Mouse (Mus musculus): ENCODE measurements around the gene Lrrc27. TPM values are rescaled to one million over a fixed set of nuclear protein-coding genes. Genes with fewer than 3 reads are reported as not detected.

Gene Lrrc27
- polyA plus RNA-seq, 1 experiment from 2014 or later = 5.8 TPM

DNA sequence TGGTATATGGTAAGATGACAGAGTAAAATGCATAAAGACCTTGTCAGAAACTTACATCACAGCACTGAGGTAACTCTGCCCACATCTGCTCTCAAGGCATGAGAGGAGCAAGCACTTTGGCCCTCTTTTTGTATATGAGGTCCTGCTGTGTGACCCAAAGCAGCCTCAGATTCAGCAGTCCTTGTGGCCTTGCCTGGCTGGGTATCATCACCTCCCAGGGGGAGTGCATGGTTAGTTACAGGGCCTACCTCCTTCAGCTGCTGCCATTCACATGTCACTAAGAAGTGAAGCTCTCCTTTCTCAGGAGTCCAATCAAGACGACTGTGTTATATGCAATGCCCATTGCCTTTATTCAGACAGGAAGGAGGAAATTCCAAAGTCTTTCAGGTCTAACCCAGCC is 2.7 kb downstream of the Lrrc27 start:
- Histone ChIP-seq H3K27me3 (no peaks in the 10 kb centered on the region), H3K4me2 (replicated peaks) (no peak overlapping the region), H3K4me1 (peaks cover 11% of the 10 kb centered on the region), H3K27ac (replicated peaks) (no peak overlapping the region), H3K36me3 (no peaks in the 10 kb centered on the region), H3K9ac (replicated peaks) (no peak overlapping the region), H3K4me3 (no peak overlapping the region), H3K9me3 (no peaks in the 10 kb centered on the region)
- no peak for ATAC-seq (ENCODE audit: low FRiP score, low read depth)
- WGBS = 76% methylated on average over 1 of the region's 1 CpGs

DNA sequence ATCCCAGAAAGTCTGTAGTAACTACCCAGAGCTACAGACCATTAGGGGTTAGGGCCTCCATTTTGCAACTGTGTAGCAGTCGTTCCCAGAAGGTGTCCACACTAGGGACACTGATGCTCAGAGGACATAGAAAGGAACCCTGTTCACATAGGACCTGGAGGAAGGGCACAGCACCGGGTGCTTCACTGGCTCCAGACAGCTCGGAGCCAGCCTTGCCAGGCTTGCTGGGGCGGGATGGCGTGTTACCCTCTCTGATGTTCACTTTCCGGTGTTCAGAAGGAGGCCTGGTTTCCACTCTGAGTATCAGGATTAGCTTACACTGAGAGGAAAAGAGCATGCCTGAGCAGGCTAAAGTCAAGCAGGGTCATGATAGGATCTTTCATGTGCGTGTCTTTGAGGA is 3.2 kb downstream of the Lrrc27 start:
- H3K27me3 ChIP-seq = no peaks in the 10 kb centered on the region
- H3K9ac ChIP-seq (replicated peaks) = no peak overlapping the region
- no peak overlapping the region for H3K4me3 ChIP-seq
- 88% methylated on average over 7 of the region's 7 CpGs for WGBS
- no peak for ATAC-seq (ENCODE audit: low FRiP score, low read depth)
- H3K4me2 ChIP-seq (replicated peaks) = no peak overlapping the region
- H3K27ac ChIP-seq (replicated peaks) = no peak overlapping the region
- H3K4me1 ChIP-seq = peaks cover 11% of the 10 kb centered on the region
- H3K36me3 ChIP-seq = no peaks in the 10 kb centered on the region
- no peaks in the 10 kb centered on the region for H3K9me3 ChIP-seq

DNA sequence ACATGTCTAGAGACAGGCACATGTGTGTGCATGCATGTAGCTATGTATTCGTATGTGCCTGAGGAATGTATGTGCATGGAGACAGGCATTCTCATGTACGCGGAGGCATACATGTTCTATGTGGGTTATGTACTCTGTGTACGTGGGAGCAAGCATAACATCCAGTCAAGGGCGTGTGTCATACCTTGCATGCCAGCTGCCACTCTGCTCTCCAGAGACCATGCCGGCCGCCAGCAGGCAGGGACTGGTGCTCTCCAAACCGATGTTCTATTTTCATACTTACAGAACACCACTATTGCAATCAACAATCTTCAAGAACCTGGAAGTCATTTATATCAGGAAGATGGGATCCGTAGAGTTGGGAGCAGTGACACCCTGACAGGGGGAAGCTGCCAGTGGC is 3.7 kb downstream of the Lrrc27 start:
- no peaks in the 10 kb centered on the region for H3K9me3 ChIP-seq
- 96% methylated on average over 9 of the region's 9 CpGs for WGBS
- no peak overlapping the region for H3K4me2 ChIP-seq (replicated peaks)
- H3K9ac ChIP-seq (replicated peaks) = no peak overlapping the region
- H3K4me3 ChIP-seq = no peak overlapping the region
- peaks cover 11% of the 10 kb centered on the region for H3K4me1 ChIP-seq
- no peaks in the 10 kb centered on the region for H3K27me3 ChIP-seq
- no peak overlapping the region for H3K27ac ChIP-seq (replicated peaks)
- no peak for ATAC-seq (ENCODE audit: low FRiP score, low read depth)
- no peaks in the 10 kb centered on the region for H3K36me3 ChIP-seq

DNA sequence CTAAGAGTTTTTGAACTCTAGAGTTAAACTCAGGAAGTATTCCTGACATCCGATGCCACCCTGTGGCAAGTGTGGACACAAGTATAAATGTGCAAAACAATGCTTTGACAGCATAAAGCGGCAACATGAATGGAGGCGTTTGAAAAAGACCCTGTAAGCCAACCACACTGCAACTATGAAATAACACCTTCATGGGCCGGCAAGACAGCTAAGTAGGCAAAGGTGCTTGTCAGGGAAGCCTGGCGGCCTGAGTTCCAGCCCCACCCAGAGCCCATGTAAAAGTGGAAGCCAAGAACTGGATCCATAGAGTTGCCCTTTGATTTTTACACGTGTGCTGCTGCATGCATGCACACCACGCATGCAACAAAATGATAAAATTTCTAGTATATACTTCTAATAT is 4.3 kb downstream of the Lrrc27 start:
- Histone ChIP-seq H3K9ac (replicated peaks) (no peak overlapping the region), H3K4me3 (no peak overlapping the region), H3K27ac (replicated peaks) (no peak overlapping the region), H3K27me3 (no peaks in the 10 kb centered on the region), H3K4me2 (replicated peaks) (no peak overlapping the region), H3K36me3 (no peaks in the 10 kb centered on the region), H3K9me3 (no peaks in the 10 kb centered on the region), H3K4me1 (peaks cover 15% of the 10 kb centered on the region)
- 85% methylated on average over 7 of the region's 7 CpGs for WGBS
- no peak for ATAC-seq (ENCODE audit: low FRiP score, low read depth)

DNA sequence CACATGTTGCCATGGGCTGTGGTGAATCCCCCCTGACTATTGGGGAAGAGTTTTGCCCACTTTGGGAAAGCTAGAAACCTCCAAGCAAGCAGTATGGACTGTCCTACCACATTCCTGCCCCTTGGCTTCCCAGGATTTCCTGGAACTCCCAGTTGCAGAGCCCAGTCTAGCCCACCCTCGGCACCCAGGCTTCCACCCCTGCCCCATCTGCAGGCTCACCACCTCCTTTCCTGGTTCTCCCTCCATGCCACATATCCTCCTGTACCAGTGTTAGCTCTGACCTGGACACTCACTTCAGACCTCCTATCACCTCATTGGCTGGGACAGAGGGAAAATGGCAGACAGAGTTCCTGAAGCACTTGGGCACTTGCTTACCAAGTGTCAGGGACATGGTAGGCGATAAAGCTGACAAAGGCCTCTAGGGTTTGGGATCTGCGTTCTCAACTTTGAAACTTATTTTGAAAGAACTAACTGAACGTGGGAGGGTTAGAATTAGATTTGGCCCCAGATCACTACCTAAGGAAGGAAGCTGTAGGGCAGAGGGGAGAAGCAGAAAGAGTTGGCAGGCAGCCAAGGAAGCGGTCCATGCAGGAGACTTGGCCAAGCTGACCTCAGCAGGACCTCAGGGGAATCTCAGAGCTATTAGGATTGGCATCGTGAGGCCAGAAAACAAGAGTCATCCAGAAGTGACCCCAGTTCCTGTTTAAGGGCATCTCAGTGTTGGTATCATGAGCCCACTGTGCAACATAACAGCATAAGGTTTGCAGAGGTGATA is 6.0 kb downstream of the Lrrc27 start:
- ATAC-seq (ENCODE audit: low FRiP score, low read depth) = no peak

DNA sequence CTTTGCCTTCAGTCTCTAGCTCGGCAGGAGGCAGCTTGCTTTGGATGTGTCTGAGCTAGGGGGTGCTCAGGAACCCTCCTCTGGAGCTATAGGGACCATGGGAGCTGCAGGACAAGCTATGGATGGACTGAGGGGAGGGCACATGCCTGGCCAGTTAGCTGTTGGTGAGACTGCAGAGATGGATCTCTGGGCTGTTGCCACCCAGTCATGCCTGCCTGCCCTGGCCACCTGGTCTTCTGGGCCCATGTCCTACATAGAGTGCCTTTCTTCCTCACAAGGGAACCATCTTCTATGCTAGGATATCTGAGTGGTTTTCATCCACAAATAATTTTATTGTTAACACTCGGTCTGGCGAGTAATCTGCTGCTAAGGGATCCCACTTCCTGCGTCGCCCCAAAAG is 6.7 kb downstream of the Lrrc27 start:
- Histone ChIP-seq H3K36me3 (no peaks in the 10 kb centered on the region), H3K27ac (replicated peaks) (no peak overlapping the region), H3K4me3 (no peak overlapping the region), H3K9ac (replicated peaks) (no peak overlapping the region), H3K4me2 (replicated peaks) (no peak overlapping the region), H3K9me3 (no peaks in the 10 kb centered on the region), H3K27me3 (no peaks in the 10 kb centered on the region), H3K4me1 (0 out of 2 replicates have a peak, but pooled peaks cover 5% of the 10 kb centered on the region)
- 85% methylated on average over 5 of the region's 5 CpGs for WGBS
- ATAC-seq (ENCODE audit: low FRiP score, low read depth) = no peak

More for the DNA sequence above, 6.0 kb downstream of the Lrrc27 start:
- Histone ChIP-seq H3K4me2 (replicated peaks) (no peak overlapping the region), H3K9me3 (no peaks in the 10 kb centered on the region), H3K9ac (replicated peaks) (no peak overlapping the region), H3K27me3 (no peaks in the 10 kb centered on the region), H3K27ac (replicated peaks) (no peak overlapping the region), H3K4me3 (no peak overlapping the region), H3K4me1 (0 out of 2 replicates have a peak, but pooled peaks cover 5% of the 10 kb centered on the region), H3K36me3 (no peaks in the 10 kb centered on the region)
- WGBS = 74% methylated on average over 6 of the region's 6 CpGs

DNA sequence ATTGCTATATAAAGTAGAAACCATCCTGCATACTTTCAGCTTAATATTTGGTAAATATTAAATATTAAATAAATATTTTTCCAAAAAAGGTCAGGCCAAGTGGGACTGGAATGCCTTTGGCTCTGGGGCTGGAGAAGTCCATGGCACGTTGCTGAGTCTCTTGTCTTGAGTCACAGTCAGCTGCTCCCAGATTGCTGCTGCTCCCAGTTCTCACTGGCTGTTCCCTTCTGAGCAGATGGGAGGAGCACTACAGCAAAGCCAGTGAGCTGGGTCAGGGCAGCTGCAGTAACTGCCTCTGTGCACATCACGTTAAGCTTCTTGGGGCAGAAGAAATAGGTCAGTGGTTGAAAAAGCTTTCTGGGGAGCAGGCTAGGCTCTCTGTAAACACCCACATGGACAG is 7.5 kb downstream of the Lrrc27 start:
- Histone ChIP-seq H3K27me3 (no peaks in the 10 kb centered on the region), H3K4me1 (0 out of 2 replicates have a peak, but pooled peaks cover 5% of the 10 kb centered on the region), H3K27ac (replicated peaks) (no peak overlapping the region), H3K9ac (replicated peaks) (no peak overlapping the region), H3K9me3 (no peaks in the 10 kb centered on the region), H3K4me3 (no peak overlapping the region), H3K36me3 (no peaks in the 10 kb centered on the region), H3K4me2 (replicated peaks) (no peak overlapping the region)
- 32% methylated on average over 2 of the region's 2 CpGs for WGBS
- ATAC-seq (ENCODE audit: low FRiP score, low read depth) = no peak

DNA sequence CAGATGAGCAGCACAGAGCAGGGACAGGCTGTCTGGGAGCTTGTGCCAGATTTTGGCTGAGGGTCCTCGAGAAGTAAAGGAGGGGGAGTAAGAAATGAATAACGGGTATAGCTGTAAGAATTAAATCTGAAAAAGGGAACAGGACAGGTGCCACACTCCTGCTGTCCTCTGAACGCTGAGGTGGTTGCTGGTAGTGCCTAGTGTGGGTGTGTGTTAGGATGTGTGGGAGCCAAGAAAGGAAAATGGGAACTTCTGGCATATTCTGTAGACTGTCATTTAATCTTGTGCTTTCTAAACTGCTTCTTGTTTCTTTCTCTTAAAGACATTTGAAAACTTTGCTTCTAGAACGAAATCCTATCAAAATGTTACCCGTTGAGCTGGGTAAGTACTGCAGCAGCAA is 8.3 kb downstream of the Lrrc27 start:
- Histone ChIP-seq H3K4me3 (no peak overlapping the region), H3K9ac (replicated peaks) (no peak overlapping the region), H3K27me3 (no peaks in the 10 kb centered on the region), H3K9me3 (no peaks in the 10 kb centered on the region), H3K27ac (replicated peaks) (no peak overlapping the region), H3K36me3 (no peaks in the 10 kb centered on the region), H3K4me1 (0 out of 2 replicates have a peak, but pooled peaks cover 5% of the 10 kb centered on the region), H3K4me2 (replicated peaks) (no peak overlapping the region)
- WGBS = 90% methylated on average over 5 of the region's 5 CpGs
- ATAC-seq (ENCODE audit: low FRiP score, low read depth) = no peak

DNA sequence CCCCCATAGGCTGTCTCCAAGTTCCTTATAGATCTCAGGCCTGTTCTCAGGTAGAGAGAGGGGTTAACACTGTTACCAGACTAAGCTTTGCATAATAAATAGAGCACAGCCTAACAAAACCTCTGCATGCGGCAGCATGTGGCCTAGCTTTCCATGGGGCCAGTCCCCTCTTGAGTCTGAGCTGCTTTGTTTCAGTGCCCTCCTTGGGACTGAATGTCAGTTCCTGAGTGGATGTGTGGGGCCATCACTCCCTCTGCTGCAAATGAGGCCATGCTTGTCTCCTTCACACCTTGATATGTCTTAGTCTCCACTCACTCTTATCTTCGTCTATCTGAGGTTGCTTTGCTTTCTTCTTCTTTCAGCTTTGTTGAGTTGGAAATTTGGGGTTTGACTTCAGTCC is 9.1 kb downstream of the Lrrc27 start:
- Histone ChIP-seq H3K4me2 (replicated peaks) (no peak overlapping the region), H3K9me3 (no peaks in the 10 kb centered on the region), H3K4me3 (no peak overlapping the region), H3K27me3 (no peaks in the 10 kb centered on the region), H3K4me1 (0 out of 2 replicates have a peak, but pooled peaks cover 5% of the 10 kb centered on the region), H3K36me3 (no peaks in the 10 kb centered on the region), H3K27ac (replicated peaks) (no peak overlapping the region), H3K9ac (replicated peaks) (no peak overlapping the region)
- 49% methylated on average over 2 of the region's 2 CpGs for WGBS
- no peak for ATAC-seq (ENCODE audit: low FRiP score, low read depth)

DNA sequence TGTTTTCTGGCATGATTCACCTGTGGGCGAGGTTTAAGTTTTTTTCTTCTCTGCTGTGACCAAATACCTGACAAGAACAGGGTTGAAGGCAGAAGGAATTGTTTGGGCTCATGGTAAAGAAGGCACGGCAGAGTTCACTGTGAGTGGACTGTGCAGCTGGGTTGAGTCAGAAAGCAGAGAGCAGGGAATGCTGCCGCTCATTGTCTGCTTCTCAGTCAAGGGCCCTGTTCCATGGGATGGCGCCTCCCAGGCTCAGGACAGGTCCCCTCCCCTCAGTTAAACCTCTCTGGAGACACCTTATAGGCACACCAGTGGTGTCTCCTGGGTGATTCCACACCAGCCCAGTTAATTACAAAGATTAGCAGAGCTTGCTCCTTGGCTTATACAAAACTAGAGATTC is 9.6 kb downstream of the Lrrc27 start:
- no peak overlapping the region for H3K4me3 ChIP-seq
- H3K9me3 ChIP-seq = no peaks in the 10 kb centered on the region

DNA sequence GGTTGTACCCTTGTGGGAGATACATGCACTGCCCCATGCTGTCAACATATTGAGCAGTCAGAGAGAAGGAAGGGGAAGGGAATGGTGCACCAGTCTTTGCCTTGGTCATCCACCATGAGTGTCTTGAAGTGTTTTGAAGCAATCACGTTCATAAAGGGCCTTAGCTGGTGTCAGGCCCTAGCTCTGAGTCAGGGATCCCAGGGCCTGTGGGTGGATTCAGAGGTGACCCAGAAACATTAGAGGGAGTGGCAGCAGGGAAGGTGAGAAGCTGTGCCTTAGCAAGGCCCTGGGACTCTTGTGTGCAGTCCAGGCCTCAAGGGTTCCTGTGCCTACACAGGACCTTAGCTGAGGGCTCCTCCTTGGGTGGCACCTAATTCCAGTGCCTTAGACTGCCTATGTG is 11.3 kb downstream of the Lrrc27 start:
- no peaks in the 10 kb centered on the region for H3K27me3 ChIP-seq
- H3K4me3 ChIP-seq = no peak overlapping the region
- no peaks in the 10 kb centered on the region for H3K9me3 ChIP-seq
- WGBS = 88% methylated on average over 1 of the region's 1 CpGs
- no peak for ATAC-seq (ENCODE audit: low FRiP score, low read depth)
- no peak overlapping the region for H3K9ac ChIP-seq (replicated peaks)
- H3K36me3 ChIP-seq = no peaks in the 10 kb centered on the region
- no peak overlapping the region for H3K4me2 ChIP-seq (replicated peaks)
- H3K4me1 ChIP-seq = 0 out of 2 replicates have a peak, but pooled peaks cover 5% of the 10 kb centered on the region
- H3K27ac ChIP-seq (replicated peaks) = no peak overlapping the region

More for the DNA sequence above, 9.6 kb downstream of the Lrrc27 start:
- Histone ChIP-seq H3K36me3 (no peaks in the 10 kb centered on the region), H3K4me2 (replicated peaks) (no peak overlapping the region), H3K27me3 (no peaks in the 10 kb centered on the region), H3K9ac (replicated peaks) (no peak overlapping the region), H3K27ac (replicated peaks) (no peak overlapping the region), H3K4me1 (0 out of 2 replicates have a peak, but pooled peaks cover 5% of the 10 kb centered on the region)
- WGBS = 76% methylated on average over 4 of the region's 4 CpGs
- ATAC-seq (ENCODE audit: low FRiP score, low read depth) = no peak

DNA sequence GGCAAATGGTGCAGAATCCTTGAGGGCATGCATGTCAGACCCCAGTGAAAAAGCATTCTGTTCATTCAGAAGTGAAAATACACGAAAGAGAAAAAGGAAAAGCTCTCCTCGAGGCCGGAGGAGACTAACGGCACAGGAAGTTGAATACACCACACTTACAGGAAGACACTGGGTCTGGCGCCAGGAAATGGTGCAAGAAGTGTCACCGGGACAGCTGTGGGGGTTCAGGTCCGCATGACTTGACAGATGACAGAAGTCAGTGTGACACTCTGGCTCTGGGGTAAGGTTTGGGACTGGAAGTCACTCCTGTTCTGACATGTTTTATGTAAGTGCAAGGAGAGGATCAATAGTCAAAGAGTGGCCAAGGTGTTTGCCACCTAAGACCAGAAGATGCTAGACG is 11.9 kb downstream of the Lrrc27 start:
- Histone ChIP-seq H3K4me1 (0 out of 2 replicates have a peak, but pooled peaks cover 5% of the 10 kb centered on the region), H3K9ac (replicated peaks) (no peak overlapping the region), H3K36me3 (no peaks in the 10 kb centered on the region), H3K27ac (replicated peaks) (no peak overlapping the region), H3K4me3 (no peak overlapping the region), H3K4me2 (replicated peaks) (no peak overlapping the region), H3K27me3 (no peaks in the 10 kb centered on the region), H3K9me3 (no peaks in the 10 kb centered on the region)
- ATAC-seq (ENCODE audit: low FRiP score, low read depth) = no peak
- WGBS = 80% methylated on average over 8 of the region's 8 CpGs

Measured in midbrain, embryonic 12.5 days (tissue).